ENCODE assay signal across 22 mouse cellular contexts in genomic region chr9:10072860-10073259, GRCm38 (mm10).
DNase-seq lines count a peak whose midpoint lies in the region; ATAC-seq and TF ChIP-seq lines count a peak whose summit lies in the region.
"Had no signal": no experiment of that assay in that cellular context is flagged by ENCODE, and none has a peak within 500 bp of the region (broad histone marks: within the 10 kb centered on the region; RNA-seq: fewer than 3 reads in every experiment).

No protein-coding gene starts in this region.

- H3K4me2 ChIP-seq in hindbrain, postnatal 0 days (ENCODE audit: low read depth, low read length), result no peak overlapping the region
- no peak overlapping the region for H3K4me2 ChIP-seq in hindbrain, embryonic 12.5 days (replicated peaks)
- no peak overlapping the region for H3K4me2 ChIP-seq in forebrain, embryonic 15.5 days (replicated peaks)
- H3K4me2 ChIP-seq: embryonic facial prominence, embryonic 13.5 days; heart, embryonic 11.5 days; heart, embryonic 15.5 days; hindbrain, embryonic 14.5 days had no signal

- no peak for TF ChIP-seq CTCF in hindbrain, postnatal 0 days (IDR thresholded peaks at IDR 0.05; ENCODE audit: low read depth)

- ATAC-seq in cerebellum, adult (ENCODE audit: insufficient number of reproducible peaks, low FRiP score, low TSS enrichment), result no peak
- ATAC-seq in hindbrain, postnatal 0 days, result no peak
- no peak for ATAC-seq in hindbrain, embryonic 12.5 days (ENCODE audit: low FRiP score)
- peak; percentile 71 for ATAC-seq in forebrain, embryonic 15.5 days (replicated peaks)
- ATAC-seq: activated CD4-positive, CD25-positive, alpha-beta regulatory T cell, adult 4 months; CD4-positive, CD25-positive, alpha-beta regulatory T cell, adult 4 months; intestine, embryonic 16.5 days had no signal

- H3K27me3 ChIP-seq in hindbrain, postnatal 0 days (ENCODE audit: insufficient read depth, low read length), result no peaks in the 10 kb centered on the region
- no peaks in the 10 kb centered on the region for H3K27me3 ChIP-seq in hindbrain, embryonic 12.5 days
- no peaks in the 10 kb centered on the region for H3K27me3 ChIP-seq in forebrain, embryonic 15.5 days
- H3K27me3 ChIP-seq: embryonic facial prominence, embryonic 13.5 days; heart, embryonic 15.5 days had no signal

- no peaks in the 10 kb centered on the region for H3K9me3 ChIP-seq in hindbrain, postnatal 0 days (ENCODE audit: low read length)
- H3K9me3 ChIP-seq in hindbrain, embryonic 12.5 days (replicated peaks), result no peaks in the 10 kb centered on the region
- no peaks in the 10 kb centered on the region for H3K9me3 ChIP-seq in forebrain, embryonic 15.5 days
- H3K9me3 ChIP-seq: embryonic facial prominence, embryonic 13.5 days; G1E; heart, embryonic 15.5 days had no signal

- DNase-seq in cerebellum, postnatal 10 days, result peak; percentile 14 to 25
- DNase-seq in hindbrain, postnatal 0 days (ENCODE audit: low spot score), result peak; percentile 22
- DNase-seq in Muller cell, postnatal 12 days (ENCODE audit: inconsistent ontology term), result peak; percentile 49
- no peak for DNase-seq in kidney, adult 18-20 months
- DNase-seq in lung, postnatal 10 days, result no peak
- DNase-seq: adrenal gland, postnatal 14 days; B cell, adult 2 months; cerebellum, adult 2 months; gastrocnemius, postnatal 14 days; heart, adult 2 months; heart, postnatal 14 days had no signal

- no peaks in the 10 kb centered on the region for H3K4me1 ChIP-seq in hindbrain, postnatal 0 days (ENCODE audit: insufficient read depth, low read length)
- H3K4me1 ChIP-seq in hindbrain, embryonic 12.5 days, result no peaks in the 10 kb centered on the region
- peaks cover 6% of the 10 kb centered on the region for H3K4me1 ChIP-seq in forebrain, embryonic 15.5 days
- H3K4me1 ChIP-seq: embryonic facial prominence, embryonic 13.5 days; heart, embryonic 15.5 days had no signal

- no peak overlapping the region for H3K27ac ChIP-seq in hindbrain, postnatal 0 days
- H3K27ac ChIP-seq in hindbrain, embryonic 12.5 days, result no peak overlapping the region
- no peak overlapping the region for H3K27ac ChIP-seq in forebrain, embryonic 15.5 days (replicated peaks)
- H3K27ac ChIP-seq: embryonic facial prominence, embryonic 13.5 days; heart, adult 2 months; heart, embryonic 15.5 days; hindbrain, embryonic 14.5 days had no signal

- no peak overlapping the region for H3K9ac ChIP-seq in hindbrain, postnatal 0 days (replicated peaks; ENCODE audit: low read length)
- H3K9ac ChIP-seq in hindbrain, embryonic 12.5 days, result no peak overlapping the region
- H3K9ac ChIP-seq in forebrain, embryonic 15.5 days (replicated peaks), result no peak overlapping the region
- H3K9ac ChIP-seq: embryonic facial prominence, embryonic 13.5 days; heart, embryonic 15.5 days; hindbrain, embryonic 14.5 days had no signal

- H3K36me3 ChIP-seq in hindbrain, postnatal 0 days (ENCODE audit: insufficient read depth, low read length), result no peaks in the 10 kb centered on the region
- H3K36me3 ChIP-seq in hindbrain, embryonic 12.5 days, result no peaks in the 10 kb centered on the region
- no peaks in the 10 kb centered on the region for H3K36me3 ChIP-seq in forebrain, embryonic 15.5 days
- H3K36me3 ChIP-seq: embryonic facial prominence, embryonic 13.5 days; G1E; heart, embryonic 15.5 days had no signal

- WGBS in hindbrain, postnatal 0 days, result 41% methylated on average over 5 of the region's 5 CpGs
- 70% methylated on average over 5 of the region's 5 CpGs for WGBS in hindbrain, embryonic 12.5 days
- WGBS in forebrain, embryonic 15.5 days, result 15% methylated on average over 5 of the region's 5 CpGs

- H3K4me3 ChIP-seq in hindbrain, postnatal 0 days (ENCODE audit: low read length), result no peak overlapping the region
- H3K4me3 ChIP-seq in hindbrain, embryonic 12.5 days, result no peak overlapping the region
- H3K4me3 ChIP-seq in forebrain, embryonic 15.5 days, result no peak overlapping the region
- H3K4me3 ChIP-seq: embryonic facial prominence, embryonic 13.5 days; heart, adult 2 months; heart, embryonic 15.5 days had no signal

Comparison
In these comparisons a context has a peak if more than half of its experiments do, and no peak if none do; other contexts are left out.
1. DNase-seq: peak in cerebellum, postnatal 10 days (2 of 2), hindbrain, postnatal 0 days (single experiment) and Muller cell, postnatal 12 days (single experiment); none in kidney, adult 18-20 months (single experiment) and lung, postnatal 10 days (single experiment).